Mouse (Mus musculus) Patski (cell line): Measurements from ENCODE around the gene Slc9a5. TPM values are rescaled to one million over a fixed set of nuclear protein-coding genes. Genes with fewer than 3 reads are reported as not detected.
A peak's percentile ranks its signal among the peaks of the same experiment; 100 is the strongest.

ENCODE experiments used
- ATAC-seq: fragments of 100-300 bp; one replicate; pipeline ENCODE4 v1.8.0; 2021
- CTCF ChIA-PET: fragments of 350-600 bp; sonication (Branson Sonifier 250); formaldehyde crosslinking; loops from one replicate; lab custom pipeline; 2022; ENCODE audit warnings: inconsistent platforms; lab: Charles Lee
- POLR2A ChIA-PET: fragments of 350-600 bp; sonication (Branson Sonifier 250); formaldehyde crosslinking; loops from one replicate; lab custom pipeline; 2022; ENCODE audit warnings: antibody characterized with exemption, inconsistent platforms; lab: Charles Lee
- DNase-seq: peaks from one replicate; pipeline ENCODE4 v3.0.0-alpha.2; 2011; ENCODE audit warnings: low read depth, low spot score
- H3K27me3 ChIP-seq: fragments of 371-371 bp; one replicate; pipeline ENCODE4 v1.5.1; 2021
- CTCF ChIP-seq: fragments of 100-300 bp; IDR thresholded peaks from one replicate; pipeline ENCODE4 v1.5.1; 2021
- in situ Hi-C: fragments of 300-500 bp; cut with MboI; formaldehyde crosslinking; loops from 3 replicates; pipeline ENCODE4 v1.11.1; 2018; ENCODE audit warnings: low pct_unique_long_range_greater_than_20kb, mixed read lengths
- polyA plus RNA-seq: library from polyadenylated mRNA; unstranded; gene quantifications from one replicate; pipeline ENCODE4 v1.2.3, GENCODE M21; 2021

Gene Slc9a5
- polyA plus RNA-seq, result 11.0 TPM

DNA sequence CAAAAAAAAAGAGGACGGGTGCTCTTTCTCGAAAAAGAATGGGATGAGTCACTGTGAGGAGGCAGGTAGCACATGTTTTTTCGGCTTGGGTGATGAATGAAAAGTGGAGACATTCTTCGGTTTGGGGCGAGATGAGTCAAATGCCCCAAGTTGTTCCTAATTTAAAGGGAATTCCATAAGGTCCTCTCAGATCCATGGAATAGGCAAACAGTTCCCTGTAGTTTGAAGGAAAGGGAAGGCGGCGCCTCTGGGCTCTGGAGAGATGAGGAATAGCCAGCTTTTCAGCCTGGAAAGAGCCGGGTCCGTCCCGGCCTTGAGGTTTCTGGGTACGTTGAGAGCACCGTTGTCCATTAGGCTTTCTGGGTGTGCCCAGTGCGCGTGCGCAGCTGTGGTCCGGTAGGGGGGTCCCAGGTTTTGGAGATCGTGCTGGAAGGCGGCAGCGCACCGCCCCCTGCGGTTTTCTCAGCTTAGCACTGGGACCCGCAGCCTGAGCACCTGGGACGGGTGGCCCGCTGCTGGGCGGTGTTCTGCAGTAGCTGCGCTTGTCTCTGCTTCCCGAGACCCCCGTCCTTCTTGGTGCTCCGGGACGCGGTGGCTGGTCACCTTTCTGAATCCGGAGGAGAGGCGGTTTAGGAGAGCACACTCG lies at the start of gene Slc9a5:
Slc9a5 (plus strand) TSS at position 394 of the 646 bp plus-strand sequence.
- ATAC-seq, result no peak
- H3K27me3 ChIP-seq, result no peaks in the 10 kb centered on the region
- ChIA-PET POLR2A (interaction anchor here (0.7 to 1.9 kb wide), 3 partner anchors 11 to 49 kb away, joined by 3 to 7 read pairs (median 4); no protein-coding TSS in a partner anchor), CTCF (interaction anchor here (1.0 to 1.3 kb wide), 4 partner anchors 10 to 49 kb away, joined by 3 to 4 read pairs (median 4); partner anchors contain the start of genes Lrrc29 and Tmem208)
- in situ Hi-C loops, result no loop called here
- no peak for TF ChIP-seq CTCF
- no peak for DNase-seq

DNA sequence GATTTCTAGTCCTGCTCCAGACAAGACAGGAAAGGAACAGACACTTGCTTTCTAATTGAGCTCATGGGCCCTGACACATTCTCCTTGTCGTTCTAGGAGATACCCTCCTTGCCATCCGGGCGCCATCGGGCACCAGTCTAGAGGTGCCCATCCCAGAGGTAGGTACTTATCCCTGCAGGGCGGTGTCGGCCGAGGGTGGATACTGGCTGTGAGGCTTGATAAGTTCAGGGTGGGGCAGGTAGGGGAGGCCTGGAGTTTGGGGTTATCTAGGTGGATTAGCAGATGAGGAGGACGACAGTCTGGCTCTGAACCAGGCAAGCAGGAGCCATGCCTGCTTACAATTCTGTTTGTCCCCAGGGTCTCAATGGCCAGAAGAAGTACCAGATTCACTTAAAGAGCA lies 48.7 kb upstream of the Slc9a5 start:
- ChIA-PET CTCF (no interaction called here), POLR2A (no interaction called here)
- in situ Hi-C loops, result loop anchor here (10.0 kb wide), 1 partner anchor 665 kb away; the partner anchor contains the start of gene Rrad
- ATAC-seq (no peak), DNase-seq (no peak)
- no peak for TF ChIP-seq CTCF
- no peaks in the 10 kb centered on the region for H3K27me3 ChIP-seq

DNA sequence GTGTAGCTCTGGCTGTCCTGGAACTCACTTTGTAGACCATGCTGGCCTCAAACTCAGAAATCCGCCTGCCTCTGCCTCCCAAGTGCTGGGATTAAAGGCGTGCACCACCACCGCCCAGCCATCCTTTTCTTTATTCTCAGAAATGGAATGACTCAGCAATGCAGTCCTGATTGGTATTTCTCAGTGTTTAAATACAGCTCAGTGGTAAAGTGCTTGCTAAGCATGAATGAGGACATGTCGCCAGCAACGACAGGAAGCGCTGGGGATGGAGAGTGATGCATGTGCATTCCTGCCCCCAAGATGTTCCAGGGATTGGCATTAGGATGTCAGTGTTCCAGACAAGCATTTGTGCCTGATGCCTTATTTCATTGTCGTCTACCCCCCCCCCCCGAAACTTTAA lies 45.2 kb upstream of the Slc9a5 start:
- CTCF ChIA-PET, result interaction anchor here (1.6 kb wide), 1 partner anchor 13 kb away, joined by 3 read pairs; no protein-coding TSS in a partner anchor
- POLR2A ChIA-PET, result interaction anchor here (1.5 to 1.8 kb wide), 2 partner anchors 13 to 20 kb away, joined by 5 to 6 read pairs; partner anchors contain the start of gene 4931428F04Rik
- no peak for TF ChIP-seq CTCF
- ATAC-seq (no peak), DNase-seq (no peak)
- in situ Hi-C loops, result no loop called here
- H3K27me3 ChIP-seq, result no peaks in the 10 kb centered on the region

DNA sequence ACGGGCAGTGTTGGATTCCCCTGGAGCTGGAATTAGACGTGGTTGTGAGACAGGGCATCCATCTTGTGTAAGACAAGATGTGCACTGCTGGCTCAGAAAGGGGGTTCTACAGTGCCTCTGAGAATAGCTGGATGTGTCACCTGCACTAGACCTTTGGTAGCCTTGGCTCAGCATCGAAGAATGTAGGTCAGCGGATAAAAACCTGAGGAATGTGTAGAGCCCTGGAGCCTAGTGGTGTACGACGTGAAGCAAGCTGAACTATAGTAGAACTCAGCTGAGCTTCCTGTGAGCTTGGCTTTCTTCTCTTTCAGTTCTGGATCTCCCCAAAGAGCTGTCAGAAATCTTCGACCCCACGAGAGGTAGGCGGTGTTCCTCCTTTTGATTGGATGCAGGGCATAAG lies 44.8 kb upstream of the Slc9a5 start:
- no peaks in the 10 kb centered on the region for H3K27me3 ChIP-seq
- ChIA-PET POLR2A (interaction anchor here (0.9 to 1.8 kb wide), 3 partner anchors 13 to 23 kb away, joined by 5 to 6 read pairs (median 5); partner anchors contain the start of gene 4931428F04Rik), CTCF (interaction anchor here (1.1 to 1.6 kb wide), 2 partner anchors 13 kb away, joined by 3 to 5 read pairs; no protein-coding TSS in a partner anchor)
- in situ Hi-C loops, result no loop called here
- DNase-seq (no peak), ATAC-seq (peak; percentile 44)
- TF ChIP-seq CTCF, result no peak

DNA sequence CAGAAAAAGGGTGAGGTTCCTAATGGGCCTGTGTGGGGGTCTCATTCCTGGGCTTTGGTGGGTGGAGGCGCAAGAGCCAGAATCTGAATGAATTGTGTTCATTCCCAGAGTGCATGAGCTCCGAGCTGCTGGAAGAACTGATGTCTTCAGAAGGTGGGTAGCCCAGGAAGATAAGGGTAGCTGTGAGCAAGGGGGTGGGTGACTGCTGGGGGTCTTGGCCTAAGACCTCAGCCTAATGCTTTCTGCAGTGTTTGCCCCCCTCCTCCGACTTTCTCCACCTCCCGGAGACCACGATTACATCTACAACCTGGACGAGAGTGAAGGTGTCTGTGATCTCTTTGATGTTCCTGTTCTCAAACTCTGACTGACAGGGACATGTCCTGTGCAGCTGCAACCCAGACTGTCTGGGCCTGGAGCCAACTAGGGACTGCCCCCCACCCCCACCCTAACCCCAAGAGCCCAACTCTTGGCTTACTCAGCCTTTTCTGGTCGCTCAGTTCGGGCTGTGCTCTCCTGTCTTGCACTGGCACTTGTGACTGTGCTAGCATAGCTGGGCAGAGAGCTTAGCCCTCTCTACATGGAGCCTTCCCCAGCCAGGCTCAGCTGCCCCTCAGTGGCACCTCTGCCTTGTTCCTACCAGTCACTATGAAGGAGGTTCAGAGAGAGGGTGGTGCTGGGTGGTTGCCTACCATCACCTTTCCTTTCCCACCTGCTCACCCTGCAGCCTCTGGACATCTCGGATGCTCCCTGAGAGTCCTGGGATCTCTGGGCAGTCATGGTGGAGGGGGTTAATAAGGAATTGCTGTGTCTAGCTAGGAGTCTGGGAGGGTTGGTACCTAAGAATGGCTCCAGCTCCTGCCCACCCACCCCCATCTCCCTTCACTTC lies 44.1 kb upstream of the Slc9a5 start:
- DNase-seq (no peak), ATAC-seq (no peak)
- TF ChIP-seq CTCF, result no peak
- in situ Hi-C loops, result no loop called here
- no peaks in the 10 kb centered on the region for H3K27me3 ChIP-seq
- CTCF ChIA-PET, result interaction anchor here (1.1 to 1.6 kb wide), 2 partner anchors 12 to 14 kb away, joined by 3 to 5 read pairs; no protein-coding TSS in a partner anchor
- POLR2A ChIA-PET, result interaction anchor here (0.9 to 1.8 kb wide), 3 partner anchors 14 to 22 kb away, joined by 5 to 6 read pairs (median 5); partner anchors contain the start of gene 4931428F04Rik

DNA sequence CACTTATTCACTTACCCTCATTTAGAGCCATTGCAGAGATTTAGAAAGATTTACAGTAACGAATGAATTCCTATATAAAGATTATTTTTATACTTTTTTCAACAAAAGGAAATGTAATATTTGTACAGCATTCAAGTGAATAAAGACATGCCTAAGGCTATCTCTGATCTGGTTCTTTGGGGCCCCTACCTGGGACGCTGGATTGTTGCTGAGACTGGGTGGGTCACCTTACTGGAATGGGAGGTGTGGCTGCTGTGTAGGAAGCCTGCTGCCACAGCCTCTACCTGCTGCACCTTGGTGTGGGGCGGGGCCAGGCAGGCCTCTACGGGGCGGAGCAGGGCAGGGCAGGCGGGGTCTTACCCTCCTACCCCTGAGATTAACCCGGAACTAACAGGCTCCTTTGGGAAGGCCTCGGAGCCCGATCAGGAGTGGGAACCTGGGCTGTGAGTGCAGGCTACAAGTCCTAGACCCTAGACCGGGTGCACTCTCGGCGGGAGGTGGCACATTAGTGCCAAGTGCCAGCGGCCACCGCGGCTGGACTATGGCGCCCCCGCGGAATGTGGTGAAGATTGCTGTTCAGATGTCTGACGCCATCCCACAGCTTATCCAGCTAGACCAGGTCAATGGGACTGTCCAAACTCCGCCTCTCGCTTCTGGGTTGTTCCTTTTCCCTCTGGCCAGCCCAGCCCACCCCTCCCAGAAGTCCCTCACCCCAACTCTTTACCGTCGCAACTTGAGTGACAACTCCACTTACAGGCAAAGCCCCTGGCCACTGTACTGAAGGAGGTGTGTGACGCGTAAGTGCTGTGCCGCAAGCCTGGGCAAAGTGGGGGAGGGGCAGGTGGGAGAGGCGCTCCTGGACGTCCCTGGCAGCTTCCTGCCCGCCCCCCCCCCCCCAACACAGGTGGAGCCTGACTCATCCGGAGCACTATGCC lies 43.2 kb upstream of the Slc9a5 start, which contains the start of gene Elmo3:
Elmo3 (plus strand) TSS at position 391 of the 935 bp plus-strand sequence.
- TF ChIP-seq CTCF, result no peak
- CTCF ChIA-PET, result interaction anchor here (0.8 kb wide), 1 partner anchor 16 kb away, joined by 3 read pairs; no protein-coding TSS in a partner anchor

DNA sequence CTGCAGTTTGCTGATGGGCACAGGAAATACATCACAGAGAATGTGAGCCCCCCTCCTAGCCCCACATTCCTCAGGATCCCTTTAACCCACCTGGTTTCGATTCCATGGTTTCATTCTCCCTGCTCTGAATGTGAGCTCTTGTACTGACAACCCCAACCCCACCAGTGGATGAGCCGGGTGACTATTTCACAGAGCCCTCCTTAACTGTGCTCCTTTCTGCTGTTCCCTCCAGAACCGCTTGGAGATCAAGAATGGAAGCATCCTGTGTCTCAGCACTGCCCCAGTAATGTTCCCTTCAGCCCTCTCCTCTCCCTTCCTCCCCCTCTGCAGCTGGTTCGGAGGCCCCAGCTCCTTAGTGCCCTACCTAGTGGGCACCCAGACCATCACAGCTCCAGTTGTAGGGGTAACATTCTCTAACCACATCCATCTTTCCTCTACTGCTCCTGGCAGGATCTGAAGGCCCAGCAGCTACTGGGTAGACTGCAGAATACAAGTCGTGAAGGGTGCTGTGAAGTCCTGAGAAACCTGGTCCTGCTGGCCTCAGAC lies 42.4 kb upstream of the Slc9a5 start:
- no peak for ATAC-seq
- TF ChIP-seq CTCF, result no peak
- in situ Hi-C loops, result no loop called here
- DNase-seq, result no peak
- H3K27me3 ChIP-seq, result no peaks in the 10 kb centered on the region
- ChIA-PET CTCF (interaction anchor here (0.7 to 1.0 kb wide), 3 partner anchors 15 to 18 kb away, joined by 3 read pairs; no protein-coding TSS in a partner anchor), POLR2A (interaction anchor here (0.6 to 1.0 kb wide), 3 partner anchors 16 to 22 kb away, joined by 3 to 4 read pairs (median 4); no protein-coding TSS in a partner anchor)

More for the DNA sequence above, 43.2 kb upstream of the Slc9a5 start, which contains the start of gene Elmo3:
- in situ Hi-C loops, result no loop called here
- POLR2A ChIA-PET, result interaction anchor here (0.8 to 1.8 kb wide), 3 partner anchors 15 to 23 kb away, joined by 3 to 6 read pairs (median 4); partner anchors contain the start of gene 4931428F04Rik
- no peaks in the 10 kb centered on the region for H3K27me3 ChIP-seq
- ATAC-seq (peak; percentile 52), DNase-seq (no peak)

DNA sequence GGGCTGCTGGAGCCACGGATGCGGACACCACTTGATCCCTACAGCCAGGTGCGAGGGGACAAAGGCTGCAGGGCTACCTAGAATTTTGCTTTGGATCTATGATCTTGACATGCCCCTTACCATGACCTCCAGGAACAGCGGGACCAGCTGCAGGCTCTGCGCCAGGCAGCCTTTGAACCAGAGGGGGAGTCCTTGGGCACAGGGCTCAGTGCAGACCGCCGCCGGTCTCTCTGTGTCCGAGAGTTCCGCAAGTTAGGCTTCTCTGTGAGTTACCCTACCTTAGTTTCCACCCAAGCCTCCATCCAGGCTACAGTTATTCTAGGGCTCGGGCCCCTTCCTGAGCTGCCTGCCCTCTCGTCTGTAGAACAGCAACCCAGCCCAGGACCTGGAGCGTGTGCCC lies 41.0 kb upstream of the Slc9a5 start:
- TF ChIP-seq CTCF, result no peak
- CTCF ChIA-PET, result interaction anchor here (0.7 to 2.0 kb wide), 2 partner anchors 10 to 17 kb away, joined by 4 to 7 read pairs; no protein-coding TSS in a partner anchor
- ATAC-seq (no peak), DNase-seq (no peak)
- H3K27me3 ChIP-seq, result no peaks in the 10 kb centered on the region
- POLR2A ChIA-PET, result interaction anchor here (1.1 to 1.2 kb wide), 2 partner anchors 10 to 12 kb away, joined by 3 to 4 read pairs; partner anchors contain the start of gene E2f4
- in situ Hi-C loops, result no loop called here

DNA sequence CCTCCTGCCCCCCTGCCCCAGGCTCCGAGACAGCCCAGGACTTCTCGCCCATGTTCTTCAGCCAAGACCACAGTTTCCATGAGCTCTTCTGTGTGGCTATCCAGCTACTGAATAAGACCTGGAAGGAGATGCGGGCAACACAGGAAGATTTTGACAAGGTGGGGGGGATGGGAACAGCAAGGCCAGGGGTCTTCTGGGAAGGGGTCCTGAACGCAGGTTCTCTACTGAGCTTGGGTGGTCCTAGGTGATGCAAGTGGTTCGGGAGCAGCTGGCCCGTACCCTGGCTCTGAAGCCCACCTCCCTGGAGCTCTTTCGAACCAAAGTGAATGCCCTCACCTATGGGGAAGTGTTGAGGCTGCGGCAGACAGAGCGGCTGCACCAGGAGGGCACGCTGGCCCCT lies 40.2 kb upstream of the Slc9a5 start:
- ChIA-PET POLR2A (interaction anchor here (1.1 to 1.2 kb wide), 2 partner anchors 11 kb away, joined by 3 to 4 read pairs; partner anchors contain the start of gene E2f4), CTCF (interaction anchor here (0.7 to 2.0 kb wide), 3 partner anchors 9 to 20 kb away, joined by 3 to 7 read pairs (median 4); no protein-coding TSS in a partner anchor)
- TF ChIP-seq CTCF, result no peak
- ATAC-seq (no peak), DNase-seq (no peak)
- no peaks in the 10 kb centered on the region for H3K27me3 ChIP-seq
- in situ Hi-C loops, result no loop called here
